Mouse (Mus musculus) monocyte, adult 2 months (primary cell): ENCODE data around the gene Ciz1.

Experiments
- DNase-seq, 2 experiments: peaks; one replicate each; pipeline ENCODE4 v3.0.0; 2022; ENCODE audit warnings: low spot score in 2 of 2, low read depth in 1 of 2

Ciz1 gene

GRCm38 (mm10) chr2:32319586-32320580 lies 32.2 kb upstream of the Ciz1 start:
- DNase-seq, result no peak

GRCm38 (mm10) chr2:32320721-32321120 lies 31.4 kb upstream of the Ciz1 start:
- DNase-seq, result no peak

GRCm38 (mm10) chr2:32321591-32322298 lies 30.4 kb upstream of the Ciz1 start:
- DNase-seq, result no peak

GRCm38 (mm10) chr2:32322754-32323741 lies 29.1 kb upstream of the Ciz1 start:
- DNase-seq, result no peak

GRCm38 (mm10) chr2:32324322-32324721 lies 27.8 kb upstream of the Ciz1 start:
- no peak for DNase-seq

- no peak for DNase-seq
Observed at GRCm38 (mm10) chr2:32325342-32325741, 26.8 kb upstream of the Ciz1 start.

GRCm38 (mm10) chr2:32327200-32327599 lies 24.9 kb upstream of the Ciz1 start:
- DNase-seq, result no peak

GRCm38 (mm10) chr2:32328911-32329460 lies 23.1 kb upstream of the Ciz1 start:
- DNase-seq, result no peak

GRCm38 (mm10) chr2:32329531-32329930 lies 22.6 kb upstream of the Ciz1 start:
- DNase-seq, result no peak

GRCm38 (mm10) chr2:32332159-32332558 lies 20.0 kb upstream of the Ciz1 start:
- no peak for DNase-seq

- DNase-seq, result no peak
Observed at GRCm38 (mm10) chr2:32335888-32336287, 16.2 kb upstream of the Ciz1 start.

- no peak for DNase-seq
Observed at GRCm38 (mm10) chr2:32339912-32340642, 12.1 kb upstream of the Ciz1 start.

GRCm38 (mm10) chr2:32340836-32341633 lies 11.1 kb upstream of the Ciz1 start:
- DNase-seq, result no peak

GRCm38 (mm10) chr2:32341634-32341939 lies 10.5 kb upstream of the Ciz1 start:
- no peak for DNase-seq

GRCm38 (mm10) chr2:32342039-32342438 lies 10.1 kb upstream of the Ciz1 start:
- no peak for DNase-seq

- no peak for DNase-seq
Observed at GRCm38 (mm10) chr2:32342539-32343350, 9.4 kb upstream of the Ciz1 start.

GRCm38 (mm10) chr2:32343351-32343671 lies 8.8 kb upstream of the Ciz1 start:
- no peak for DNase-seq

GRCm38 (mm10) chr2:32344056-32344455 lies 8.1 kb upstream of the Ciz1 start:
- DNase-seq, result no peak
